Mouse (Mus musculus): ENCODE results near the gene Taf8.

GRCm38 (mm10) chr17:47450880-47451565 is 51.1 kb downstream of the Taf8 start:
- no peak for TF ChIP-seq ETS1 (IDR thresholded peaks at IDR 0.05; ENCODE audit: low read depth, low read length)
- TF ChIP-seq MXI1 (IDR thresholded peaks at IDR 0.05; ENCODE audit: low read depth, low read length) = no peak
